Mouse (Mus musculus) cerebellum, postnatal 10 days (tissue): ENCODE measurements around the gene Iqsec1.

Experiments
- DNase-seq, 2 experiments: peaks; one replicate each; pipeline ENCODE4 v3.0.0; 2021; ENCODE audit warnings: mixed read lengths in 2 of 2

Iqsec1 gene

DNA sequence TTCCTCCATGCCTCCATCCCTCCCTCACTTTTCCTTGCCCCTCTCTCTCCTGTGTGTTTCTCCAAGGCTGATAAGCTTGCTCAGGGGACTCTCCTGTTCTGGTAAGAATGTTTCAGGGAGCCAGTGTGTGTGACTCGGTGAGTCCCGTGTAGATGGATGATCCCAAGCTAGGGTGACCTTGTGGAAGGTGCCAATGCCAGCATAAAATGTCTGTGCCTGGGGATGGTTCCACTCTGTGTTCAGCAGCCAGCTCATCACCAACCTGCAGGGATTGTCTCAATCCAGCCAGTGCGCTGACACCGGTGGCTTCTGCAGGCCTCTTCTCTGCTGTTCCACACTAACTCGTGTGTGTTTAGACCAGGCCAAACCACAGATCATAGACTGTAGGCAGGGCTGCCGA lies 372.0 kb downstream of the Iqsec1 start:
- no peak for DNase-seq

GRCm38 (mm10) chr6:90615991-90616390 lies 372.5 kb downstream of the Iqsec1 start:
- DNase-seq: no peak

- peak; percentile 40 to 53 for DNase-seq
Observed at GRCm38 (mm10) chr6:90615362-90615761, 373.1 kb downstream of the Iqsec1 start.

DNA sequence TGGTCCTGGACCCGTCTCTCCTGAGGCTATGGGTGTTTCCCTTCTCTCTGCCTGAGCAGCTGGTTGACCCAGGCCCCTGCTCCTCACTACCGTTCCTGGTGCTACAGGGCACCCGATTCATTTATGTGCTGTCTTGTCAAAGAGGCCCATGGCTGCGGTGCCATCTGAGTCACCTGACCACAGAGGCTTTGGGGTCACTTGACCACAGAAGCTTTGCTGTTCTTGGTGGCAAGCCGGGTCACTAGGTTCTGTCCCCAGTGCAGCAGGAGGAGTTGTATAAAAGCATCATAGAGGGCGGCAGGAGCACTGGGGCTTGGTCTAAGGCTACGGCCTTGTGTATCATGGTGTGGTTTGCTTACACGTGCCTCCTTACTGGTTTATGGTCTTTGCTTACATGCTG lies 375.2 kb downstream of the Iqsec1 start:
- no peak for DNase-seq

- DNase-seq: no peak
Observed at GRCm38 (mm10) chr6:90610248-90610647, 378.2 kb downstream of the Iqsec1 start.

DNA sequence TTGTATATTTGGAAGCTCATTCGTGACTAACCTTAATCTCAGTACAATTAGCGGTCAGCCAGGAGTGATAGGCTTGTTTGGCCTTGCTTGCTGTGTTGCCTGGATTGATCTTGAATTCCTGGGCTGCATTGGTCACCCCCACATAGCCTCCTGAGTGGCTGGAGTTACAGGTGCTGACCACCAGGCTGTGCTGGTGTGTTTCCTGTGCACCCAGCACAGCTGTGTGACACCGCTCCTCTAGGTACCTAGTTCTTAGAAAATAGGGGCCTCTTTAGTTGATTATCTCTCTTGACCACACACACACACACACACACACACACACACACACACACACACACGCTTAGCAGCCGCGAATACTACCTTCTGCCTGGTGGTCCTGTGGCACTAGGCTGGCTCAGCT lies 380.3 kb downstream of the Iqsec1 start:
- DNase-seq: no peak

- DNase-seq: peak; percentile 79 to 80
Observed at GRCm38 (mm10) chr6:90607196-90607595, 381.3 kb downstream of the Iqsec1 start.

DNA sequence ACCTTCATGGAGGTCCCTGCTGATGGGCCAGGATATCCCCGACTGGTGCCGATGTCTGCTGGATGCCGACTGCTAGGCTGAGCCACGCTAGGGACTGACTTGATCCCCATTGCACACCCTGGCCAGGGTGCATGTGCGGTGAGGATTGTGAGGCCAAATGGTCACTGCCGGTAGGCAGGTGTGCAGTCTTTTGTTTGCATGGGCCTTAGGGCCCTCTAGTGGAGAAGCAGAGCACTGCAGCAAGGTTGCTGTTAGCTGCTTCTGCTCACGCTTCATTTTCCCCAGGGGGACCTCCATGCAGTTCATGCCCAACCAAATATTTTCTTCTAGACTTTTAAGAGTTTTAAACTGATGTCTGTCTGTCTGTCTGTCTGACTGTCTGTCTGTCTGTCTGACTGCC lies 381.9 kb downstream of the Iqsec1 start:
- peak; percentile 79 to 82 for DNase-seq
